Mouse (Mus musculus): ENCODE results near the gene Mbd3.

GRCm38 (mm10) chr10:80387522-80387959, 11.8 kb downstream of the Mbd3 start, which contains the start of gene Mex3d:
- TF ChIP-seq CTCF (IDR thresholded peaks at IDR 0.05; ENCODE audit: extremely low read depth, insufficient read depth, insufficient read length, insufficient replicate concordance) (no peak), POLR2A (IDR thresholded peaks at IDR 0.05; ENCODE audit: low read depth, low read length) (peak; percentile 45)

Measured in spleen, adult 2 months (tissue).